Mouse (Mus musculus) adrenal gland, adult (tissue): ENCODE measurements around the gene Aaed1.

Experiments
- DNase-seq, 2 experiments: peaks; one replicate each; pipeline ENCODE4 v3.0.0; 2022 to 2023; ENCODE audit warnings: low spot score in 1 of 2; ENCODE audit not compliant: inconsistent age in 2 of 2

Aaed1 gene

GRCm38 (mm10) chr13:64253697-64254096 is 58.8 kb downstream of the Aaed1 start:
- no peak for DNase-seq

GRCm38 (mm10) chr13:64252147-64252546 is 60.4 kb downstream of the Aaed1 start:
- peak; percentile 85 to 89 for DNase-seq

- DNase-seq = peak; percentile 26 to 73
These were observed 62.1 kb downstream of the Aaed1 start for GRCm38 (mm10) chr13:64250363-64250762.

DNA sequence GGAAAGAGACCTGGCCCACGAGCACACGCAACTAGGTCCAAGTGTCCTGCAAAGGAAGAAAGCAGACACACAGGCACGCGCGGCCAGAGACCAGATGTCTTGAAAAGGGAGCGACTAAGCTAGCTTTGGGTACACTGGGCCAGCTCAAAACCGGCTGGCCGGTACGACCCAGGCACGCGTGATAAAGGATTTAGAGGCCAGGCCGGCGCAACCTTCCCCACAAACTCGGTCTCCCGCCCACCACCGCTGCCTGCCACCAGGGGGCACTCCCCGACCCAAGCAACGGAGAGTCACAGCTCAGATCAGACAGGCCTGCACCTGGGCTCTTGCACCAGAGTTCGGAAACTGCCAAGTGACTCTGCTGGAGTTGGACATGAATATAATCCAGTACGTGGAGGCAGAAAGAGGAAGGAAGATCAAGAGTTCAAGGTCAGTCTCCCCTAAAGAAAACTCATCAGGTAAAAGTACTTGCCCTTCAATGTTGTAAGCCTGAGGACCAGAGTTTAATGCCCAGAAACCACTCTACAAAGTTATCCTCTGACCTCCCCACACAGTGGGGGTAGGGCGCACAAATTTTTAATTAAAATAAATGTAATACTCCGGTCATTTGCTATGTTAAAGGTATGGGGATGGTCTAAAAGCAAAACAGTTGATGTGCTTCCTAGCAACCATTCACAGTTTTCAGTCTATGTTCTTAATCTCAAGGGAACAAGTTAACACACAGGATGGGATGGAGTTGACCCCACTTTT is 63.6 kb downstream of the Aaed1 start:
- peak; percentile 89 to 97 for DNase-seq

DNA sequence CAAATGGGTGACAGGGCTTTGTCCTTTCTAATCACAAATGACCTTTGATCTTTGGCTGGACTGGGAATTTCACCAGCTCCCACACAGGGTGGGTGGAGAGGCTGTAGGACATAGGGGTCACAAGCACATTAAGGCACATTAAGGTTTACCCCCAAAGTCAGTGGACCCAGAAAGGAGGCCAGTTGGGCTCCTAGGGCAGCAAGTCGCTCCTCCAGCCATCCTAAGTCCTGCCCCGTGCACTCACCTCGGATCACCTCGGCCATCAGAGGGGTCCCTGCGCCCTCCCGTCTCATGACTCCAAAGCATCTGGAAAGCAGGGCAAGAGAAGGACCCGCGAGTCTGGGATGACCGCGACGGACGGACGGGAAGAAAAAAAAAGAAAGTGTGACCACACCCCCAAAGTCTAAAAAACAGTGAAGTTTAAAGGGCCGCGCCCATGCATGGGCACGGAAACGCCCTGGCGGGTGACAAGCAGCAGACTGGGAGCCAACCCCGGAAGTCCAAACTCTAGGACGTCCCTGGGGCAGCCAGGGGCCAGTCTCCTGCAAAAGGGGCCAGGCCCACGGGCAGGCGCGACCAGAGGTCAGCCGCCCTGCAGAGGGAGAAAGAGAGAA is 64.2 kb downstream of the Aaed1 start:
- peak; percentile 78 to 91 for DNase-seq

DNA sequence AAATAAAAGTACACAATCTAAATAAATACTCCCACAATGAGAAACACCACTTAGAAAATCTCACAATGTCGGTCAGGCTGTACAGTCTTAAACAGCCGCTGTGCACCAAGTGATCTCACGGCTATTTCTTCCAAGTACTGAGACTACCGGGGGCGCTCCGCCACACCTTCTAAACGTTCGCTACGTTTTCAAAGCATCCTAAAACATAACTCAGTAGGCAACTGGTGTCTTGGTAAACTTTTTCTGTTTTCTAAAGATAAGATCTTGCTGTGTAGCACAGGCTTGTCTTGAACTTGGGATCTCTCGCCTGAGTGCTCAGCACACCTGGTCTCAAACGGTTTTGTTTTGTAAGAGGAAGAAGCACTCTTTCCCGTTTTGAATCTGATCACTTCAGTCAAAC is 66.4 kb downstream of the Aaed1 start:
- no peak for DNase-seq

- no peak for DNase-seq
These were observed 67.7 kb downstream of the Aaed1 start for GRCm38 (mm10) chr13:64244685-64245261.

DNA sequence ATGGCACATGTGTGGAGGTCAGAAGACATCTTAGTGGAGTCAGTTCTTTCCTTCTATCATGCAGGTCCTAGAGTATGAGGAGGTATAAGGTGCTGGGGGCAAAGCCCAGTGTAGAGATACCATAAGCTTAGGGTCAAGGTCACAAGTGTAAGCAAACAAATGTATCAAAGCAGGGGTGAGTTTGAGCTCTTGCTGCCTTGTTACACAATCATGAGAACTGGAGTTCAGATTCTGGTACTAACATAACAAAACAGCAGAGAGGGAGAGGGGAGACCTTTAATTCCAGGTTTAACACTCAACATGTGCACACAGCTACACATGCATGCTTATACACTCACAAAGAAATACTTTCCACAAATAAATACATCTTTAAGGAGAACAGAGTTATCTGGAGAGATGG is 69.8 kb downstream of the Aaed1 start:
- DNase-seq = no peak

- DNase-seq = no peak
These were observed 71.9 kb downstream of the Aaed1 start for GRCm38 (mm10) chr13:64240626-64241025.

- no peak for DNase-seq
These were observed 74.8 kb downstream of the Aaed1 start for GRCm38 (mm10) chr13:64237681-64238157.

DNA sequence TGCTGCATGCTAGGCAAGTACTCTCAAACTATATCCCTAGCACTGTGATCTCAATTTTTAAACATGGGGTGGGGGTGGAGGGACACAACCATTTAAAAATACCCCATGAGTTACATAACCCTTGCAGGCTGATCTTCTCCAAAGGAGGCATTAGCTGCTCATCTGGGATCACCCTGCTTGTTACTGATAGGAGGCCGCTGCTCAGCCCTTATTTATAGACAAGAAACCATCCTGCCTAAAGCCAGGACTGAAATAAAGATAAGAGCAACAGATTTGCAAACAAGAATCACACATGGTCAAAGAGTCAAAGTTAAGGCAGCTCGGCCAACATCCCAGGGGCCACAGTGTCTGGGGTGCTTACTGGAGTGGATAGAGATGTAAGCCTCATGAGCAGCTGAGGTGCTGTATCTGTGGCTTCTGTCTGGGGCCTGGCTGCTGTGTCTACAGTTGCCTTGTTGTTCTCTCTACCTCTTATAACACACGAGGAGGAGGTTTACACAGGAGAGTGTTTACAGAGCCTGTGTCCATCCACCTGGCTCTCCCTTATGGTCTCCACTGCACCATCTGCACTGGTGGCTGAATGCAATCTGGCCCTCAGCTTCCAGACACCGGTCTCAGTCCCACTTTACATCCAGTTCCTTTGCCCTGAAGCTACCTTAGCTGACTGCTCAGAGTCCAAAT is 75.4 kb downstream of the Aaed1 start:
- DNase-seq = no peak

DNA sequence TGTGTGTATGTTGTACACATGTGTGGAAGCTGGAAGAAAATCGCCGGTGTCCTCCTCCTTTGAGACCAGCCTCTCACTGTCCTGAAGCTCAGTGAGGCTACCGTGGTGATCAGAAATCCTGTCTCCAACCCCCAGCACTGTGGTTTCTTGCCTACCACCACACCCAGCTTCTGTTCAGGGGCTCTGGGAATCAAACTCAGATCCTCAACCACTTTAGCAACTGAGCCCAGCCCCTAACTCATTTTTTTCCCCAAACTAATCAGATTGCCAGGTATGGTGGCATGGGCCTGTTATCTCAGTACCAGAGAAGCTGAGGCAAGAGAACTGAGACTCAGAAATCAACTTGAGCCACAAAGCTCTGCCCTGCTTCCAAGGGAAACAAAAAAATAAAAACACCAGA is 76.7 kb downstream of the Aaed1 start:
- no peak for DNase-seq

GRCm38 (mm10) chr13:64235062-64235715 is 77.3 kb downstream of the Aaed1 start:
- DNase-seq = no peak

- DNase-seq = no peak
These were observed 79.4 kb downstream of the Aaed1 start for GRCm38 (mm10) chr13:64233139-64233538.

- DNase-seq = no peak
These were observed 85.8 kb downstream of the Aaed1 start for GRCm38 (mm10) chr13:64226725-64227124.

DNA sequence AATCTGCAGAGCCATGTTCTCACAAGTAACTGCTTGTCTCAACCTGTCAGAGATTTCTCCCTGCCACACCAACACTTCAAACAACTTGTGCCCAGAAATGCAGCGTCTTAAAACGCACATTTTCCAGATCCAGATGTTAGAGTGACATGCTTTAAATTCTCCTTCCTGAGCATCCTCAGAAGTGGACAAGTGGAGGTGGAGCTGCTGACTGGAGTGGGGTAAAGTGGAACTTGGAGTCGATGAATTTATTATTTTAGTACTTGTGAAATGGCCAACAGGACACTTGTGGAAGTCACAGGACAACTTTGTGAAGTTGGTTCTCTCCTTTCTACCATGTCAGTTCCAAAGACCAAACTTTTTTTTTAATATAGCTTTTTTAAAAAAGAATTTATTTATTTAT is 86.8 kb downstream of the Aaed1 start:
- no peak for DNase-seq
